Mouse (Mus musculus) midbrain, postnatal 0 days (tissue): ENCODE measurements around the gene Galnt3. TPM values are rescaled to one million over a fixed set of nuclear protein-coding genes. Genes with fewer than 3 reads are reported as not detected.

Experiments used
- ATAC-seq: fragments of 200-750 bp; cut with Nextera tagmentation; 2 replicates; pipeline ENCODE4 v1.8.0; 2017; ENCODE audit warnings: moderate number of reproducible peaks, mild to moderate bottlenecking, moderate TSS enrichment, moderate library complexity; ENCODE audit not compliant: low FRiP score
- DNase-seq: peaks from one replicate; pipeline ENCODE4 v3.0.0-alpha.2; 2015; ENCODE audit warnings: low spot score
- H3K27ac ChIP-seq: fragments of 300-500 bp; sonication (generic); 2 replicates; pipeline ENCODE4 v1.5.1; 2014; ENCODE audit warnings: low read depth, mild to moderate bottlenecking, low read length, mixed read lengths
- H3K27me3 ChIP-seq: fragments of 300-500 bp; sonication (generic); 2 replicates; pipeline ENCODE4 v1.6.1; 2014; ENCODE audit warnings: low read length, control low read depth, mixed read lengths; ENCODE audit not compliant: insufficient read depth
- H3K36me3 ChIP-seq: fragments of 300-500 bp; sonication (generic); 2 replicates; pipeline ENCODE4 v1.6.1; 2014; ENCODE audit warnings: low read length, control low read depth, mixed read lengths; ENCODE audit not compliant: insufficient read depth
- H3K4me1 ChIP-seq: fragments of 300-500 bp; sonication (generic); 2 replicates; pipeline ENCODE4 v1.6.1; 2014; ENCODE audit warnings: mild to moderate bottlenecking, control low read depth, antibody characterized with exemption, low read length, mixed read lengths; ENCODE audit not compliant: insufficient read depth
- H3K4me2 ChIP-seq: fragments of 300-500 bp; sonication (generic); 2 replicates; pipeline ENCODE4 v1.6.1; 2014; ENCODE audit warnings: low read depth, mild to moderate bottlenecking, low read length, mixed read lengths; ENCODE audit not compliant: poor library complexity, severe bottlenecking
- H3K4me3 ChIP-seq: fragments of 300-500 bp; sonication (generic); 2 replicates; pipeline ENCODE4 v1.5.1; 2014; ENCODE audit warnings: low read depth, mild to moderate bottlenecking, low read length, moderate library complexity
- H3K9ac ChIP-seq: fragments of 300-500 bp; sonication (generic); replicated peaks from 2 replicates; pipeline ENCODE4 v1.6.1; 2014; ENCODE audit warnings: mild to moderate bottlenecking, low read length, moderate library complexity, mixed read lengths; ENCODE audit not compliant: poor library complexity, severe bottlenecking
- H3K9me3 ChIP-seq: fragments of 300-500 bp; sonication (generic); 2 replicates; pipeline ENCODE4 v1.6.1; 2016; ENCODE audit warnings: low read length, control low read depth
- CTCF ChIP-seq: IDR thresholded peaks from 2 replicates; pipeline ENCODE4 v1.5.1; 2016; ENCODE audit warnings: antibody characterized with exemption, mild to moderate bottlenecking
- WGBS: fragments of 180-500 bp; shearing (Covaris S2); extraction: QIAGEN DNeasy Blood & Tissue Kit; methylation state at CpG from one replicate; pipeline ENCODE4 v1.1.7; 2014; 5-methylcytosine and 5-hydroxymethylcytosine counted together
- polyA plus RNA-seq: library from polyadenylated mRNA; unstranded; fragments of >200 nt; fragmentation: Nextera tagmentation; extraction: Ambion mirVana; gene quantifications from 2 replicates; pipeline ENCODE4 v1.2.1, GENCODE M21; 2015
- total RNA-seq: library from RNA; depleted of rRNA; stranded (reverse); fragments of >200 nt; gene quantifications from 2 replicates; pipeline ENCODE4 v1.2.3, GENCODE M21; 2014

Gene Galnt3
- total and polyA plus RNA-seq, 2 experiments from 2014 or later: 1.5 to 3.5 TPM

DNA sequence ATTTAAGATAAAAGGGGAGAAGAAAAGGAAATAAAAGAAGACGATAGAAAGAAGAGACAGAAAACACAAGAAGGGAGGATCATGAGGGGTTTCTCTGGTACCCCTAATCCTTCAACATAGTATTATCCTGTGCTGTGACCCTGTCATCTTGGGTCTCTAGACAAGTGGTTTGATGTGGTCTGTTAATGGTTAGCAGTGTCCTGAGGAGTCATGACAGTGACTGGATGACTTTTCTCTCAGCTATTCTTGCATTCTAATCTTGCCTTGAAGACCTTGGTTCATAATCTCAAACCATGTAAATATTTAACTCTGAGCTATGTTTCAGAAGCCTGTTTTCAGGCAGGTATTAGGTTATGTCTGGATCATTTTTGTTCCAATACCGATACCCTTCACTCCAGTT is 17.9 kb upstream of the Galnt3 start:
- H3K9me3 ChIP-seq: no peaks in the 10 kb centered on the region
- no peak overlapping the region for H3K4me3 ChIP-seq
- WGBS: 85% methylated on average over 2 of the region's 2 CpGs
- ATAC-seq (no peak), DNase-seq (no peak)
- no peaks in the 10 kb centered on the region for H3K36me3 ChIP-seq
- no peak for TF ChIP-seq CTCF
- H3K4me2 ChIP-seq: no peak overlapping the region
- H3K27ac ChIP-seq: no peak overlapping the region
- no peak overlapping the region for H3K9ac ChIP-seq
- no peaks in the 10 kb centered on the region for H3K4me1 ChIP-seq
- no peaks in the 10 kb centered on the region for H3K27me3 ChIP-seq

DNA sequence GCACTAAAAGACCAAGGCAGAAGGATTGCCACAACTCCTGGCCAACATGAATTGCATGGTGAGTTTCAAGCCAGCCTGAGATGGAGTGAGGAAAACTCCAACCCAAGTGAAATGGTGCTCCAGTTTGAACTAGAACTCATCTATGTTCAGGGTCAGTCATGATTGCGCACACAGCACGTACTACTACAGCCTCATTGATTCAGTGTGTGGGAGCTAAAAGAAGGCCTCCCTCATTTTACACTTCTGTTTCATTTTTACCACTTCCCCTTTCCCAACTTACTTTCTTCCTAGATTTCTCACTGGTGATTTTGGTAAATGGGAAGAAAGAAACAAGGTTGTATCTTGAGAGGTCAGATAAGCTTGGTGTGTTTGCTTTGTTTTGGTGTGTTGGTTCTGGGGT is 17.5 kb upstream of the Galnt3 start:
- H3K27me3 ChIP-seq: no peaks in the 10 kb centered on the region
- no peaks in the 10 kb centered on the region for H3K9me3 ChIP-seq
- no peak for ATAC-seq
- no peaks in the 10 kb centered on the region for H3K36me3 ChIP-seq
- WGBS: 100% methylated on average over 2 of the region's 2 CpGs
- H3K9ac ChIP-seq: no peak overlapping the region
- H3K4me1 ChIP-seq: no peaks in the 10 kb centered on the region
- H3K4me3 ChIP-seq: no peak overlapping the region
- H3K4me2 ChIP-seq: no peak overlapping the region
- TF ChIP-seq CTCF: no peak
- DNase-seq: no peak
- H3K27ac ChIP-seq: no peak overlapping the region

DNA sequence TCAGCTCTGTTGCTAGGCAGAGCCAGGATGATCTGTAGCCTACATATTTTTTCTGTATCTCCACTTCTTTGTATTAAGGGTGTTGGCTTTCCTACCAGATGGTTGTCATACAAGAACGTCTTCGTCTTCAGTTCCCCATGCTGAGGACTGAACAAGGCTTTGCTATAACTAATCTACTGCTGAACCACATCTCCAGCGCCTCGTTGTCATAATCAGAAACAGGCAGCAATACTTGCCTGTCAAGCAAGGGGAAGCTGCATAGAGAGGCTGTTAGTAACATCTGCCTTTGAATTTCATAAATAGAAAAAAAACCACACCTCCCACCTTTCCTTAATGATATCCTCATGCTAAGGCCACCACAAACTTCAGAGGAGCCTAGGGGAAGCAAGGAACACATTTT is 15.5 kb upstream of the Galnt3 start:
- TF ChIP-seq CTCF: no peak
- Histone ChIP-seq H3K9ac (no peak overlapping the region), H3K4me3 (no peak overlapping the region), H3K36me3 (no peaks in the 10 kb centered on the region), H3K4me2 (no peak overlapping the region), H3K27me3 (no peaks in the 10 kb centered on the region), H3K4me1 (no peaks in the 10 kb centered on the region), H3K9me3 (no peaks in the 10 kb centered on the region), H3K27ac (no peak overlapping the region; the same call in 1 of the 2 replicates)
- no peak for ATAC-seq
- no peak for DNase-seq
- WGBS: 69% methylated on average over 4 of the region's 4 CpGs

DNA sequence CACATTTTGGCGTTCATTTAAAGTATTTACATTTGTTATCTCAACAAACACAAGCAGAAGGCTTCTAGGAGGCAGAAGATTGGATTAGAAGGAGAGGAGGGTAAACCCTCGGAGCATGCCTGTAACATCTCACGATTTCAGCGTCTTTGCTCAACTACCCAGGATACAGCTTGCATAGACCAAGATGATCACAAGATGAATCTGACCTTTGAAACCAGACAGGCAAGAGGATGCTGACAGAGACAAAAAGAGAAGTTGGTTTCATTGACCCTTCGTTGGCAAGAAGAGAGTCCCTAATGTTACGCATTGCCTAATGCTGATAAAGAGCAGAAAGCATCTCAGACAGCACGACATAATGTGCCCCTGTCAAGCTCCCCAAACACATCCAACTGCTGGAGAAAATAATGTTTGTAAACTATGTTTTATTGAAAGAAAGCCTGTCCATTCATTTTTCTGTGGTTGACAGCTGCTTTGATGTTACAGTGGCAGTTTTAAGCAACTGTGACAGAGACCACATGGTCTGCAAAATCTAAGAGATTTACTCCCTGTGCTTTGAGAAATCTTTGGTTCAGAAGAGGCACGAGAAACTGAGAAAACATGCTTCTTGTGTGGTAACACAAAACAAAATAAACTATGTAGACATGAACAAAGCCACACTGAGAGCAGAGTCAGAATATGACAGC is 7.2 kb upstream of the Galnt3 start:
- WGBS: 69% methylated on average over 8 of the region's 8 CpGs
- H3K4me3 ChIP-seq: no peak overlapping the region

DNA sequence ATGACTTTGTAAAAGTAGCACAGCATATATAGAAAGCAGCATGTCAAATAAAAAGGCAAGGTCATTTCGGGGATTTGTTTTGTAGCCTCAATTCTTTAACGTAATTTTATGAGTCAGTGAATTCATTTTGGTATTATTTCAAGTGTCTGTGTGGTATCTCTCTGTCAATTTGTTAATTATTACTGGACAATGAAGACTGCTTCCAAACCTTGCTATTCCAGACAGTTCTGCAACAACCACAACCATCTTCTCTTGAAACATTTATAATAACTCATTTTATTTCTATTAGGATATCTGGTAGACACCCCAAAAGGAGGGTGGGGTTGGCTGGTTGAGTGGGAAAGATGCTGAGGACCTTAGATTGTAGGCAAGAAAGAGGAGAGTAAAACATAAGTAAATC is 4.1 kb upstream of the Galnt3 start:
- no peaks in the 10 kb centered on the region for H3K9me3 ChIP-seq
- no peak overlapping the region for H3K4me3 ChIP-seq
- no peaks in the 10 kb centered on the region for H3K36me3 ChIP-seq
- H3K4me1 ChIP-seq: no peaks in the 10 kb centered on the region
- whole genome bisulfite sequencing: 87% methylated on average over 2 of the region's 2 CpGs
- no peak overlapping the region for H3K4me2 ChIP-seq
- no peak for TF ChIP-seq CTCF
- no peak for DNase-seq
- H3K27me3 ChIP-seq: no peaks in the 10 kb centered on the region
- ATAC-seq: no peak
- H3K27ac ChIP-seq: no peak overlapping the region
- H3K9ac ChIP-seq: no peak overlapping the region

More for the DNA sequence above, 7.2 kb upstream of the Galnt3 start:
- H3K9me3 ChIP-seq: no peaks in the 10 kb centered on the region
- no peaks in the 10 kb centered on the region for H3K36me3 ChIP-seq
- H3K4me1 ChIP-seq: no peaks in the 10 kb centered on the region
- no peak for ATAC-seq
- H3K27me3 ChIP-seq: no peaks in the 10 kb centered on the region
- no peak overlapping the region for H3K4me2 ChIP-seq
- no peak overlapping the region for H3K9ac ChIP-seq
- TF ChIP-seq CTCF: no peak
- no peak overlapping the region for H3K27ac ChIP-seq
- no peak for DNase-seq

DNA sequence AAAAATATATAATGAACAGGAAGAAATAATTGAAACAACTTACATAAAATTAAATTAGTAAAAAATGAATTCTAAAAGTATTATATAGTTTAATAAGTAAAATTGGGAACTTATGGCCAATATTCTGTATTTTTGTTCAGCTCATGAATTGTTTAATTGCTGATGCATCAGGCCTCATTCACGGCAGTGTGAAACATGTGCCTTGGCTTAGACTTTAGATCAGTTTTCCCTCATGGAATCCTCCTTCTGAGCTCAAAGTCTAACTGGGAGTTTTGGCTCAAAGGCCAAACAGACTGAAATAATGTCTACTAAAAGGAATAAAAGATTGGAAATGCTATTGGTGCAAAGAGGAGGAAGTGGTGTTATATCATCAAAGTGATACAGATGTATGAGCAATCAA is 2.7 kb upstream of the Galnt3 start:
- Histone ChIP-seq H3K36me3 (no peaks in the 10 kb centered on the region), H3K9me3 (no peaks in the 10 kb centered on the region), H3K4me1 (no peaks in the 10 kb centered on the region), H3K27ac (no peak overlapping the region), H3K4me2 (no peak overlapping the region), H3K9ac (no peak overlapping the region), H3K27me3 (no peaks in the 10 kb centered on the region; the same call in 1 of the 2 replicates), H3K4me3 (no peak overlapping the region)
- no peak for ATAC-seq
- DNase-seq: no peak
- TF ChIP-seq CTCF: no peak
- 74% methylated on average over 1 of the region's 1 CpGs for WGBS
